Mouse (Mus musculus): ENCODE results near the gene C1rb.
"Not testable (repeated sequence)": the region's sequence is repeated elsewhere in the genome, so short reads cannot be mapped to it uniquely, and the experiment has no call there.

The C1rb gene

GRCm38 (mm10) chr6:124592186-124592700, 22.1 kb downstream of the C1rb start:
- DNase-seq (ENCODE audit: extremely low read depth, insufficient read length, low spot score): no peak

GRCm38 (mm10) chr6:124593121-124593520, 23.0 kb downstream of the C1rb start:
- no peak for DNase-seq (ENCODE audit: extremely low read depth, insufficient read length, low spot score)

- DNase-seq (ENCODE audit: extremely low read depth, insufficient read length, low spot score): no peak
Observed at GRCm38 (mm10) chr6:124602031-124602430, 31.9 kb downstream of the C1rb start.

- DNase-seq (ENCODE audit: extremely low read depth, insufficient read length, low spot score): no peak
Observed at GRCm38 (mm10) chr6:124625612-124626011, 55.5 kb downstream of the C1rb start.

- DNase-seq (ENCODE audit: extremely low read depth, insufficient read length, low spot score): not testable (repeated sequence)
Observed at GRCm38 (mm10) chr6:124626184-124626583, 56.1 kb downstream of the C1rb start.

- DNase-seq (ENCODE audit: extremely low read depth, insufficient read length, low spot score): peak; percentile 7
Observed at GRCm38 (mm10) chr6:124630763-124631162, 60.7 kb downstream of the C1rb start.

Measured in 3134 (cell line).